Mouse (Mus musculus) c-Kit-positive CD71-positive TER-119-negative erythroid progenitor cells, embryonic 14.5 days (primary cell): Measurements from ENCODE around the gene Cyp2c65.
"Not testable (repeated sequence)": the region's sequence is repeated elsewhere in the genome, so short reads cannot be mapped to it uniquely, and the experiment has no call there.

Experiments
- DNase-seq: peaks from one replicate; pipeline ENCODE4 v3.0.0-alpha.2; 2013; ENCODE audit warnings: low read depth

The Cyp2c65 gene

DNA sequence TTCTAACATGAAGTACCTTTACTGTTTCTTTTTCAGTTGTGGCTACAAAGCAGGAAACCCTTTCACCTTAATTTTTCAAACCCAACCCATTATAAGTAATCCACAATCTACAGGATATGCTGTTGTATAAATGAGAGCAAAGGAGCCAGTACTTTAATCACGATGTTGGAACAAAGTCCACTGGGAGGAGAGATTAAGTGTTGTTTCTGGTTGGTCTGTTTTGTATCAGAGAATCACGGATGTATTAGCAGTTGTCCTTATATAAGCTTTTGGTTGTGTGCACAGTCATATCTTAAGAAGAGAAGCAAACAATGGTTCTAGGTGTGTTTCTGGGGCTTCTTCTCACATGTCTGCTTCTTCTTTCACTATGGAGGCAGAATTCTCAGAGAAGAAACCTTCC lies at the start of gene Cyp2c65:
Gene Cyp2c65 (plus strand): TSS at position 297 of the 400 bp plus-strand sequence.
- no peak for DNase-seq

DNA sequence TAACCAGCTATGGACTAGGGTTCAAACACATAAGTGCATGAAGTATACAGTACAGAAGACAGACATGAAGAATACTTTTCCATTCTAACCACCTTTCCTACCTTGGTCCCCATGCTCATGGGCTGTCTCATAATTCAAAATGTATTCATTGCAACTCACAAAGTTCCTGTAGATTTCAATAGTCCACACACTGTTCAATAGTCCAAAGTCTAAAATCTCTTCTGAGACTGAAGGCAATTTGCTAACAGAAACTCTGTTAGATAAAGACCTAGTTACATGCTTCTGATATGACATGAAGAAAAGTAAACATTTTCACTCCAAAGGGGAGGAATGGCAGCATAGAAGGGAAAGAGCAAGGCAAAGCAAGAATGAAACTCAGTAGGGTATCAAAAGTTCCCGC lies 2.9 kb upstream of the Cyp2c65 start:
- no peak for DNase-seq

DNA sequence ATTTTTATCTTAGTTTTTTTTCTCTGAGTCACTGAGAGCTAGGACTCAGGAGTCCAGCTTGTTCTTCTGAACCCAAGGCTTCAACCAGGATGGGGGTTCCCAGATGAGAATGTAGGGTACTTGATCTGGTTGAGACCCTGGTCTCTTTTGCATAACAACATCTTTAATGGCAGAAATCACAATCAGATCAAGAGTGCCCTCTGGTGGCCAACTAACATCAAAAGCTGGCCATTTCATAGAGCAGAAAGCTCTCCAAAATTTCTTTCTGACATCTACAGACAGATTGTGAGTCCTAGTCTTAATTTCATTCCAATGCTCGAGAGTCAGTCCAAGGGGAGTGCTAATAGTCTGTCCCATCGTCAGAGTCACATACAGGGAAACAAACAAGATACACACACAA lies 38.0 kb downstream of the Cyp2c65 start:
- DNase-seq: not testable (repeated sequence)

DNA sequence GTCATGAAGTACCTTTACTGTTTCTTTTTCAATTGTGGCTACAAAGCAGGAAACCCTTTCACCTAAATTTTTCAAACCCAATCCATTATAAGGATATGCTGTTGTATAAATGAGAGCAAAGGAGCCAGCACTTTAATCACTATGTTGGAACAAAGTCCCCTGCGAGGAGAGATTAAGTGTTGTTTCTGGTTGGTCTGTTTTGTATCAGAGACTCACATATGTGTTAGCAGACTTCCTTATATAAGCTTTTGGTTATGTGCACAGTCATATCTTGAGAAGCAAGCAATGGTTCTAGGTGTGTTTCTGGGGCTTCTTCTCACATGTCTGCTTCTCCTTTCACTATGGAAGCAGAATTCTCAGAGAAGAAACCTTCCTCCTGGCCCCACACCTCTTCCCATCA lies 52.8 kb downstream of the Cyp2c65 start, which contains the start of gene Cyp2c66:
Gene Cyp2c66 (plus strand): TSS at position 255 of the 400 bp plus-strand sequence.
- DNase-seq: no peak
